Mouse (Mus musculus) heart, postnatal 0 days (tissue): ENCODE data around the gene Pdpn.

Experiments
- CTCF ChIP-seq: IDR thresholded peaks from 2 replicates; pipeline ENCODE4 v1.5.1; 2016; ENCODE audit warnings: antibody characterized with exemption, control low read depth, low read depth
- EP300 ChIP-seq: IDR thresholded peaks from 2 replicates; pipeline ENCODE4 v1.6.1; 2016; ENCODE audit warnings: antibody characterized with exemption, low read depth

- no peak for TF ChIP-seq CTCF
- TF ChIP-seq EP300: no peak
Measured at GRCm38 (mm10) chr4:143271571-143271970, 27.8 kb downstream of the Pdpn start.
